Mouse (Mus musculus) embryonic facial prominence, embryonic 10.5 days (tissue): ENCODE results near the gene Cdk15. TPM values are rescaled to one million over a fixed set of nuclear protein-coding genes. Genes with fewer than 3 reads are reported as not detected.

Source experiments
- DNase-seq: peaks from one replicate; pipeline ENCODE4 v3.0.0-alpha.2; 2017; ENCODE audit warnings: low spot score
- H3K27ac ChIP-seq: fragments of 300-500 bp; sonication (generic); replicated peaks from 2 replicates; pipeline ENCODE4 v1.5.1; 2016; ENCODE audit warnings: mild to moderate bottlenecking
- H3K27me3 ChIP-seq: fragments of 300-500 bp; sonication (generic); replicated peaks from 2 replicates; pipeline ENCODE4 v1.6.1; 2016; ENCODE audit warnings: low read depth, mild to moderate bottlenecking; ENCODE audit not compliant: poor library complexity, severe bottlenecking
- H3K36me3 ChIP-seq: fragments of 300-500 bp; sonication (generic); replicated peaks from 2 replicates; pipeline ENCODE4 v1.6.1; 2016; ENCODE audit warnings: mild to moderate bottlenecking, moderate library complexity
- H3K4me1 ChIP-seq: fragments of 300-500 bp; sonication (generic); 2 replicates; pipeline ENCODE4 v1.6.1; 2016
- H3K4me3 ChIP-seq: fragments of 300-500 bp; sonication (generic); 2 replicates; pipeline ENCODE4 v1.5.1; 2016; ENCODE audit warnings: mild to moderate bottlenecking, moderate library complexity
- H3K9me3 ChIP-seq: fragments of 300-500 bp; sonication (generic); 2 replicates; pipeline ENCODE4 v1.6.1; 2016; ENCODE audit warnings: mild to moderate bottlenecking
- WGBS: fragments of 180-500 bp; shearing (Covaris S2); methylation state at CpG from one replicate; pipeline ENCODE4 v1.1.7; 2016; 5-methylcytosine and 5-hydroxymethylcytosine counted together
- polyA plus RNA-seq: library from polyadenylated mRNA; unstranded; fragments of >200 nt; fragmentation: Nextera tagmentation; extraction: Ambion mirVana; gene quantifications from 2 replicates; pipeline ENCODE4 v1.2.1, GENCODE M21; 2016

Cdk15 gene
- polyA plus RNA-seq, 1 experiment from 2014 or later: 0.61 TPM

- Histone ChIP-seq H3K36me3 (no peaks in the 10 kb centered on the region), H3K4me3 (no peak overlapping the region), H3K9me3 (no peaks in the 10 kb centered on the region), H3K27ac (peak overlapping the region; percentile 62), H3K27me3 (peaks cover 3% of the 10 kb centered on the region; the same call in 1 of the 2 replicates), H3K4me1 (peaks cover 43% of the 10 kb centered on the region)
- WGBS: 20% methylated on average over 8 of the region's 8 CpGs
- DNase-seq: peak; percentile 73
Measured at GRCm38 (mm10) chr1:59287733-59288132, 31.0 kb downstream of the Cdk15 start.

GRCm38 (mm10) chr1:59291652-59292051, 34.9 kb downstream of the Cdk15 start:
- Histone ChIP-seq H3K27ac (0 out of 2 replicates have a peak overlapping the region, but pooled peaks have one; percentile 15), H3K4me1 (peaks cover 36% of the 10 kb centered on the region), H3K27me3 (no peaks in the 10 kb centered on the region), H3K4me3 (no peak overlapping the region), H3K36me3 (no peaks in the 10 kb centered on the region), H3K9me3 (no peaks in the 10 kb centered on the region)
- WGBS: 32% methylated on average over 2 of the region's 2 CpGs
- DNase-seq: peak; percentile 39

- Histone ChIP-seq H3K36me3 (no peaks in the 10 kb centered on the region), H3K9me3 (no peaks in the 10 kb centered on the region), H3K27me3 (no peaks in the 10 kb centered on the region), H3K27ac (no peak overlapping the region), H3K4me1 (peaks cover 19% of the 10 kb centered on the region), H3K4me3 (no peak overlapping the region)
- no peak for DNase-seq
- 67% methylated on average over 1 of the region's 1 CpGs for WGBS
Measured at GRCm38 (mm10) chr1:59295769-59296168, 39.1 kb downstream of the Cdk15 start.

GRCm38 (mm10) chr1:59297167-59297566, 40.5 kb downstream of the Cdk15 start:
- 80% methylated on average over 3 of the region's 3 CpGs for WGBS
- H3K27me3 ChIP-seq: no peaks in the 10 kb centered on the region
- H3K4me1 ChIP-seq: peaks cover 5% of the 10 kb centered on the region
- no peak overlapping the region for H3K27ac ChIP-seq
- DNase-seq: no peak
- H3K36me3 ChIP-seq: no peaks in the 10 kb centered on the region
- H3K9me3 ChIP-seq: no peaks in the 10 kb centered on the region
- H3K4me3 ChIP-seq: no peak overlapping the region

GRCm38 (mm10) chr1:59298491-59299090, 41.9 kb downstream of the Cdk15 start:
- no peaks in the 10 kb centered on the region for H3K9me3 ChIP-seq
- no peaks in the 10 kb centered on the region for H3K36me3 ChIP-seq
- DNase-seq: no peak
- H3K4me3 ChIP-seq: no peak overlapping the region
- H3K4me1 ChIP-seq: peaks cover 5% of the 10 kb centered on the region
- no peaks in the 10 kb centered on the region for H3K27me3 ChIP-seq
- H3K27ac ChIP-seq: no peak overlapping the region; the same call in 1 of the 2 replicates
- 61% methylated on average over 9 of the region's 9 CpGs for WGBS

GRCm38 (mm10) chr1:59307310-59307709, 50.6 kb downstream of the Cdk15 start:
- WGBS: 85% methylated on average over 5 of the region's 5 CpGs
- Histone ChIP-seq H3K4me1 (peaks cover 28% of the 10 kb centered on the region), H3K9me3 (no peaks in the 10 kb centered on the region), H3K4me3 (no peak overlapping the region), H3K36me3 (no peaks in the 10 kb centered on the region), H3K27ac (no peak overlapping the region), H3K27me3 (peaks cover 12% of the 10 kb centered on the region)
- no peak for DNase-seq

- no peaks in the 10 kb centered on the region for H3K36me3 ChIP-seq
- H3K27ac ChIP-seq: no peak overlapping the region
- H3K4me3 ChIP-seq: no peak overlapping the region
- DNase-seq: no peak
- WGBS: 70% methylated on average over 5 of the region's 5 CpGs
- peaks cover 41% of the 10 kb centered on the region for H3K27me3 ChIP-seq
- H3K9me3 ChIP-seq: no peaks in the 10 kb centered on the region
- H3K4me1 ChIP-seq: peaks cover 55% of the 10 kb centered on the region
Measured at GRCm38 (mm10) chr1:59311292-59311885, 54.7 kb downstream of the Cdk15 start.

GRCm38 (mm10) chr1:59312187-59313153, 55.8 kb downstream of the Cdk15 start:
- Histone ChIP-seq H3K4me1 (peaks cover 57% of the 10 kb centered on the region), H3K27me3 (peaks cover 43% of the 10 kb centered on the region)
- WGBS: 81% methylated on average over 10 of the region's 10 CpGs

GRCm38 (mm10) chr1:59313154-59313940, 56.6 kb downstream of the Cdk15 start:
- Histone ChIP-seq H3K27ac (no peak overlapping the region), H3K4me3 (no peak overlapping the region), H3K9me3 (no peaks in the 10 kb centered on the region), H3K27me3 (peaks cover 52% of the 10 kb centered on the region), H3K36me3 (no peaks in the 10 kb centered on the region), H3K4me1 (peaks cover 63% of the 10 kb centered on the region)
- no peak for DNase-seq
- 84% methylated on average over 8 of the region's 8 CpGs for WGBS

More at GRCm38 (mm10) chr1:59312187-59313153, 55.8 kb downstream of the Cdk15 start:
- Histone ChIP-seq H3K27ac (no peak overlapping the region), H3K4me3 (no peak overlapping the region), H3K36me3 (no peaks in the 10 kb centered on the region), H3K9me3 (no peaks in the 10 kb centered on the region)
- no peak for DNase-seq

GRCm38 (mm10) chr1:59315057-59315807, 58.5 kb downstream of the Cdk15 start:
- Histone ChIP-seq H3K9me3 (no peaks in the 10 kb centered on the region), H3K36me3 (no peaks in the 10 kb centered on the region), H3K27me3 (peaks cover 62% of the 10 kb centered on the region), H3K4me3 (peak overlapping the region; percentile 19; the same call in 1 of the 2 replicates), H3K27ac (peak overlapping the region; percentile 65), H3K4me1 (peaks cover 64% of the 10 kb centered on the region)
- no peak for DNase-seq
- 9% methylated on average over 5 of the region's 5 CpGs for WGBS

GRCm38 (mm10) chr1:59316031-59316385, 59.3 kb downstream of the Cdk15 start:
- peaks cover 65% of the 10 kb centered on the region for H3K4me1 ChIP-seq
- peaks cover 62% of the 10 kb centered on the region for H3K27me3 ChIP-seq
- 5% methylated on average over 9 of the region's 9 CpGs for WGBS
- DNase-seq: peak; percentile 40
- H3K4me3 ChIP-seq: peak overlapping the region; percentile 14; the same call in 1 of the 2 replicates
- no peaks in the 10 kb centered on the region for H3K36me3 ChIP-seq
- peak overlapping the region; percentile 49; the same call in 1 of the 2 replicates for H3K27ac ChIP-seq
- no peaks in the 10 kb centered on the region for H3K9me3 ChIP-seq
